Mouse (Mus musculus): ENCODE measurements at regions not wholly inside any gene's neighbourhood (a gene's known extent, or its start where the extent isn't known, plus 50 kb on each side); places are given as distances from the start of the nearest gene placed in this dataset.

DNA sequence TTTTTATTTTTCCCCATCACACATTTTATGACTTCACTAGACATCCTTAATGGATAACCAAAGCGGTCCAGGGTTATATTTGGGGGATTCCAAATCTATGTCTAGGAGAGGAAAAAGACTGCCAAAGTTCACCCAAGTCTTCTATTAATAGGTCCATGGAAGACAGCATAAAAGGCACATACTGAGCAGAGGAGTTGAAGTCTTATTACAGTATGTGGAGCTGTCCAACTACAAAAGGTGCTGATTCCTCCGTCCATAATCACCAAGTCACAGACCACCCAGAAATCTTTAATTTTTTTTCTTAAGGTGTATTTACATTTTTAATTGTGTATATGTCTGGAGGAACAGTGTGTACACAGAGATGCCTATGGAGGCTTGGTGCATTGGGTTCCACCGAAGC, 166.3 kb downstream of the Minar1 start:
- H3K27ac ChIP-seq (ENCODE audit: low read length), result no peak overlapping the region
- no peak overlapping the region for H3K9ac ChIP-seq (ENCODE audit: low read depth, low read length)
- 79% methylated on average over 3 of the region's 3 CpGs for WGBS
- H3K4me1 ChIP-seq (ENCODE audit: control insufficient read depth, insufficient read depth, low read length), result no peaks in the 10 kb centered on the region
- H3K9me3 ChIP-seq (ENCODE audit: control insufficient read depth, low read length), result no peaks in the 10 kb centered on the region
- H3K27me3 ChIP-seq (replicated peaks; ENCODE audit: control insufficient read depth, insufficient read depth, low read length), result no peaks in the 10 kb centered on the region
- H3K4me3 ChIP-seq (ENCODE audit: low read length), result no peak overlapping the region
- no peaks in the 10 kb centered on the region for H3K36me3 ChIP-seq (ENCODE audit: control insufficient read depth, insufficient read depth, low read length)
- no peak overlapping the region for H3K4me2 ChIP-seq (ENCODE audit: low read depth, low read length)
- ATAC-seq, result no peak

DNA sequence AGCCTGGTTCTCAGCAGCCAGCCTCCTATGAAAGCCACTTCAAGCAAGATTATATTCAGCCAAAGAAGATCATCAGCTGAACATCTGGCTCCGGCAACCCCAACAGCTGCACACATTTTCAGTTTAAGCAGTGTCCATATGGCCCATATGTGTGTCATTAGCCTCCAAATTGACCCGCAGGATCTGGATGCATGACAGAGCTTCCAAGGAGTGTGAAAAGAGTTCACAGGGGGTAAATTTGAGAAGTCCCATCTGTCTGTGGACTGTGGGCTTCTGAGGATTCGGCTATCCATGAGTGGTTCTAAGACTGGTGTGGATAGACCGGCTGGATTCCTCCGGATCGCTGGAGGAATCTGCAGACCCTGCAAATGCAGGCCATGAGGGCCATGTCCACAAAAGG, 173.3 kb downstream of the Minar1 start:
- no peaks in the 10 kb centered on the region for H3K36me3 ChIP-seq (ENCODE audit: control insufficient read depth, insufficient read depth, low read length)

More for the DNA sequence above, 173.3 kb downstream of the Minar1 start:
- 76% methylated on average over 6 of the region's 6 CpGs for WGBS
- Histone ChIP-seq H3K27ac (ENCODE audit: low read length) (no peak overlapping the region), H3K4me3 (ENCODE audit: low read length) (no peak overlapping the region), H3K4me1 (ENCODE audit: control insufficient read depth, insufficient read depth, low read length) (no peaks in the 10 kb centered on the region), H3K9ac (ENCODE audit: low read depth, low read length) (no peak overlapping the region), H3K4me2 (ENCODE audit: low read depth, low read length) (no peak overlapping the region), H3K9me3 (ENCODE audit: control insufficient read depth, low read length) (no peaks in the 10 kb centered on the region), H3K27me3 (replicated peaks; ENCODE audit: control insufficient read depth, insufficient read depth, low read length) (no peaks in the 10 kb centered on the region)
- ATAC-seq, result peak; percentile 56; the same call in 1 of the 2 replicates

Measured in intestine, embryonic 16.5 days (tissue).